Mouse (Mus musculus) kidney, adult 11 months (tissue): ENCODE results near the gene Gm6890.
"Not testable (repeated sequence)": the region's sequence is repeated elsewhere in the genome, so short reads cannot be mapped to it uniquely, and the experiment has no call there.

Source experiments
- DNase-seq: peaks from one replicate; pipeline ENCODE4 v3.0.0; 2022

Gm6890 gene

GRCm38 (mm10) chrX:74740627-74741026, at the start of gene Gm6890:
Gene Gm6890 (plus strand): TSS chrX:74740927.
- not testable (repeated sequence) for DNase-seq

GRCm38 (mm10) chrX:74726195-74726594, 14.5 kb upstream of the Gm6890 start:
- not testable (repeated sequence) for DNase-seq

DNA sequence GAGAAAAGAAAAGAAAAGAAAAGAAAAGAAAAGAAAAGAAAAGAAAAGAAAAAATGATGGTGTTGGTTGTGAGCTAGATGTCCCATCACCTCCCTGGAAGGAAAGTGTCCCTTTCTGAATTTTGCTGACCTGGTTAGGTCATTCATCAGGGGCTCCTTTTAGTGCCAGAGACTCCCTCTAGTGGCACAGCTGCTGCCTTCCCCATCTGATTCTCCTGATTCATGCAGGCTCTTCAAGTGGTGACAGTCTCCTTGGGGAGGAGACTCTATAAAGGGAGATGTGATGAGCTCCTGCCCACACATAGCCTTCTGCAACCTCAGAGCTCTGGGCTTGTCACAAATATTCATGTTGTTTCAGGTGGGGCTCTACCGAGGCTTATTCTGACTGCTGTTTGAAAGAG, 30.0 kb downstream of the Gm6890 start:
- not testable (repeated sequence) for DNase-seq
